In the genomic region with DNA sequence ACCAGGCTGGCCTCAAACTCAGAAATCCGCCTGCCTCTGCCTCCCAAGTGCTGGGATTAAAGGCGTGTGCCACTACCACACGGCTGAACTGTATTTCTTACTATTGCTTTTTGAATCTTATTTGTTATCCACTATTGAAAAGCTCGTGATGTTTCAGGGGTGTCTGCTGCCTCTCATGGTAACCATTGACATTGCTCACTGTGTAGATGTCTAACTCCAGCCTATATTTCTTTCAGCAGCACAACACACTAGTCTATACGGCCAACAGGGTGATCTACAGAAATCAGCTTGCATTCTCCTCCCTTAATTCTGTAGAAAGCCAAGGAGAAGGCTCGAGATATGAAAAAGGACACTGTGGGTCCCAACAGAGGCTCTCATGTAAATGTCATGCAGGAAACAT, we compare ENCODE assay signal across 9 mouse cellular contexts. TPM values are rescaled to one million over a fixed set of nuclear protein-coding genes. Genes with fewer than 3 reads are reported as not detected.
DNase-seq lines count a peak whose midpoint lies in the region; ATAC-seq and TF ChIP-seq lines count a peak whose summit lies in the region.
"Had no signal": no experiment of that assay in that cellular context is flagged by ENCODE, and none has a peak within 500 bp of the region (broad histone marks: within the 10 kb centered on the region; RNA-seq: fewer than 3 reads in every experiment).

No protein-coding gene starts in this region.

- H3K9me3 ChIP-seq in heart, embryonic 12.5 days (replicated peaks), result no peaks in the 10 kb centered on the region
- no peaks in the 10 kb centered on the region for H3K9me3 ChIP-seq in hindbrain, embryonic 12.5 days (replicated peaks)
- H3K9me3 ChIP-seq in liver, embryonic 16.5 days (replicated peaks; ENCODE audit: control insufficient read depth, low read length), result no peaks in the 10 kb centered on the region

- H3K4me3 ChIP-seq in heart, embryonic 12.5 days, result peak overlapping the region; percentile 50
- H3K4me3 ChIP-seq in hindbrain, embryonic 12.5 days, result 0 out of 2 replicates have a peak overlapping the region, but pooled peaks have one; percentile 25
- peak overlapping the region; percentile 39 for H3K4me3 ChIP-seq in liver, embryonic 16.5 days (ENCODE audit: low read depth, low read length)
- H3K4me3 ChIP-seq: erythroblast, embryonic 14.5 days had no signal

- intact Hi-C loops in heart, postnatal 25 days (cut with DNase I), result no loop called here

- no peak for TF ChIP-seq POLR2A in brain, embryonic 14.5 days (IDR thresholded peaks at IDR 0.05; ENCODE audit: borderline replicate concordance, extremely low read depth, insufficient read depth, insufficient read length, poor library complexity, severe bottlenecking)

- no peak for DNase-seq in heart, postnatal 25 days (ENCODE audit: low spot score)
- peak; percentile 37 for DNase-seq in brain, embryonic 14.5 days (ENCODE audit: low read depth)
- no peak for DNase-seq in urinary bladder, postnatal 4 days (ENCODE audit: low spot score in 2 of 2)
- DNase-seq in thymus, postnatal 4 days, result no peak

- H3K4me1 ChIP-seq in heart, embryonic 12.5 days (replicated peaks), result peaks cover 13% of the 10 kb centered on the region
- H3K4me1 ChIP-seq in hindbrain, embryonic 12.5 days, result peaks cover 20% of the 10 kb centered on the region
- peaks cover 12% of the 10 kb centered on the region for H3K4me1 ChIP-seq in liver, embryonic 16.5 days (ENCODE audit: control insufficient read depth, low read depth, low read length)

- 77% methylated on average over 6 of the region's 6 CpGs for WGBS in heart, embryonic 12.5 days
- WGBS in hindbrain, embryonic 12.5 days, result 74% methylated on average over 6 of the region's 6 CpGs
- 63% methylated on average over 6 of the region's 6 CpGs for WGBS in liver, embryonic 16.5 days (ENCODE audit: insufficient replicate concordance)

- peaks cover 41% of the 10 kb centered on the region for H3K27me3 ChIP-seq in heart, embryonic 12.5 days (replicated peaks)
- H3K27me3 ChIP-seq in hindbrain, embryonic 12.5 days, result peaks cover 29% of the 10 kb centered on the region
- H3K27me3 ChIP-seq in liver, embryonic 16.5 days (ENCODE audit: control insufficient read depth, insufficient read depth, low read depth, low read length), result peaks cover 26% of the 10 kb centered on the region

- no peak for ATAC-seq in heart, embryonic 12.5 days (ENCODE audit: insufficient number of reproducible peaks, low FRiP score)
- ATAC-seq in hindbrain, embryonic 12.5 days (ENCODE audit: low FRiP score), result no peak
- no peak for ATAC-seq in liver, embryonic 16.5 days (ENCODE audit: low read depth)
- no peak for ATAC-seq in granulocyte monocyte progenitor cell, adult 5-6 weeks (replicated peaks; ENCODE audit: poor library complexity, severe bottlenecking)

- H3K9ac ChIP-seq in heart, embryonic 12.5 days, result 0 out of 2 replicates have a peak overlapping the region, but pooled peaks have one; percentile 55
- H3K9ac ChIP-seq in hindbrain, embryonic 12.5 days, result 0 out of 2 replicates have a peak overlapping the region, but pooled peaks have one; percentile 50
- no peak overlapping the region for H3K9ac ChIP-seq in liver, embryonic 16.5 days (ENCODE audit: low read depth, low read length)

- no peaks in the 10 kb centered on the region for H3K36me3 ChIP-seq in heart, embryonic 12.5 days
- no peaks in the 10 kb centered on the region for H3K36me3 ChIP-seq in hindbrain, embryonic 12.5 days
- H3K36me3 ChIP-seq in liver, embryonic 16.5 days (ENCODE audit: control insufficient read depth, insufficient read depth), result no peaks in the 10 kb centered on the region

- TF ChIP-seq CTCF in brain, embryonic 14.5 days (IDR thresholded peaks at IDR 0.05; ENCODE audit: borderline replicate concordance, extremely low read depth, insufficient read depth, insufficient read length), result no peak

- peak overlapping the region; percentile 71 for H3K4me2 ChIP-seq in heart, embryonic 12.5 days
- H3K4me2 ChIP-seq in hindbrain, embryonic 12.5 days (replicated peaks), result peak overlapping the region; percentile 49
- peak overlapping the region; percentile 41; the same call in 1 of the 2 replicates for H3K4me2 ChIP-seq in liver, embryonic 16.5 days (ENCODE audit: low read depth, low read length)

- H3K27ac ChIP-seq in heart, embryonic 12.5 days (ENCODE audit: poor library complexity, severe bottlenecking), result no peak overlapping the region
- H3K27ac ChIP-seq in hindbrain, embryonic 12.5 days, result 0 out of 2 replicates have a peak overlapping the region, but pooled peaks have one; percentile 40
- no peak overlapping the region for H3K27ac ChIP-seq in liver, embryonic 16.5 days (ENCODE audit: low read length)

RNA-seq across cellular contexts. Expression of a gene that starts 28.1 kb away (rescaled TPM):
- 188 and 192 TPM in 2 replicates for polyA plus RNA-seq in heart, embryonic 12.5 days (2016; fragmentation: Nextera tagmentation; extraction: Ambion mirVana)
- 100 to 1,000 TPM; 290 to 313 TPM for total RNA-seq in heart, postnatal 25 days (2021)
- 246 and 257 TPM in 2 replicates for polyA plus RNA-seq in brain, embryonic 14.5 days (2012; rRNA removed)
- 139 TPM in 2 replicates for polyA plus RNA-seq in hindbrain, embryonic 12.5 days (2016; fragmentation: Nextera tagmentation; extraction: Ambion mirVana)
- 61.0 and 63.5 TPM in 2 replicates for polyA plus RNA-seq in liver, embryonic 16.5 days (2015; fragmentation: Nextera tagmentation; extraction: Ambion mirVana)
- 206 and 241 TPM in 2 replicates for total RNA-seq in granulocyte monocyte progenitor cell, adult 5-6 weeks (2014; fragmentation: Nextera tagmentation)
- total RNA-seq in granulocyte monocyte progenitor cell, adult 5-6 weeks (2017), result 194 and 229 TPM in 2 replicates
